Comparison of ENCODE assay signal across 21 mouse cellular contexts in the genomic region with DNA sequence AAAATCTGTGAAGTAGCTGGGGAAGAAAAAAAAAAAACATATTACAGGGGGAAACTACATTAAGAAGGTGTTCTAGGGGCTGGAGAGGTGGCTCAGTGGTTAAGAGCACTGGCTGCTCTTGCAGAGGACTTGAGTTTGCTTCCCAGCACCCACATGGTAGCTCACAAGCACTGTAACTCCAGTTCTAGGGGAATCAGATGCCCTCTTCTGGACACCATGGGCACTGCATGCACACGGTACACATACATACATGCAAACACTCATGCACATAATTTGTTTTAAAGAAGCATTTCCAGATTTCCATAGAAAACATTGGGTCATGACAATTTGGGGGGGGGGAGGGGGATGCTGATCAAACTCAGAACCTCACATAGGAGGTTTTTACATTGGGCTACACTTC. TPM values are rescaled to one million over a fixed set of nuclear protein-coding genes. Genes with fewer than 3 reads are reported as not detected.
DNase-seq lines count a peak whose midpoint lies in the region; ATAC-seq and TF ChIP-seq lines count a peak whose summit lies in the region.
"Had no signal": no experiment of that assay in that cellular context is flagged by ENCODE, and none has a peak within 500 bp of the region (broad histone marks: within the 10 kb centered on the region; RNA-seq: fewer than 3 reads in every experiment).

No protein-coding gene starts in this region.

- no peak for DNase-seq in kidney, postnatal 0 days (ENCODE audit: low spot score)
- DNase-seq in kidney, adult 8-10 months = no peak
- DNase-seq in lung, postnatal 0 days (ENCODE audit: low spot score) = no peak
- DNase-seq in lung, adult 18-20 months = no peak
- DNase-seq in MEL (ENCODE audit: low read depth, low spot score) = peak; percentile 52
- no peak for DNase-seq in stomach, postnatal 0 days (ENCODE audit: low spot score)
- no peak for DNase-seq in gastrocnemius, postnatal 36 days
- DNase-seq: adrenal gland, postnatal 10 days; cerebellum, adult 11 months; cerebellum, postnatal 10 days; gastrocnemius, postnatal 14 days; kidney, adult 18-20 months; kidney, postnatal 25 days; layer of hippocampus, adult 9-11 months; liver, embryonic 13.5 days; right cerebral cortex, postnatal 25 days; thymus, postnatal 14 days had no signal

- 97% methylated on average over 1 of the region's 1 CpGs for WGBS in kidney, postnatal 0 days
- WGBS in lung, postnatal 0 days = 96% methylated on average over 1 of the region's 1 CpGs
- WGBS in stomach, postnatal 0 days = 96% methylated on average over 1 of the region's 1 CpGs

- intact Hi-C loops in gastrocnemius, postnatal 36 days (cut with DNase I) = no loop called here

- no peaks in the 10 kb centered on the region for H3K79me2 ChIP-seq in MEL (ENCODE audit: control insufficient read depth, insufficient read depth, low read length, poor library complexity)

- H3K36me3 ChIP-seq in kidney, postnatal 0 days (ENCODE audit: insufficient read depth, low read length) = no peaks in the 10 kb centered on the region
- no peaks in the 10 kb centered on the region for H3K36me3 ChIP-seq in lung, postnatal 0 days (ENCODE audit: insufficient read depth, low read length)
- peaks cover 0 to 8% of the 10 kb centered on the region in 2 experiments; a peak in 2 of 4 replicates for H3K36me3 ChIP-seq in MEL (ENCODE audit: control insufficient read depth in 1 of 2, insufficient read depth in 2 of 2, low read length in 2 of 2)
- H3K36me3 ChIP-seq in stomach, postnatal 0 days (ENCODE audit: control insufficient read depth, insufficient read depth, low read length) = no peaks in the 10 kb centered on the region
- H3K36me3 ChIP-seq: forebrain, embryonic 15.5 days; heart, embryonic 12.5 days; liver, embryonic 13.5 days had no signal

- no peaks in the 10 kb centered on the region for H3K9me3 ChIP-seq in kidney, postnatal 0 days (replicated peaks; ENCODE audit: low read length)
- no peaks in the 10 kb centered on the region for H3K9me3 ChIP-seq in lung, postnatal 0 days (ENCODE audit: low read length)
- no peaks in the 10 kb centered on the region for H3K9me3 ChIP-seq in MEL (replicated peaks; ENCODE audit: insufficient read depth, low read length)
- no peaks in the 10 kb centered on the region for H3K9me3 ChIP-seq in stomach, postnatal 0 days (ENCODE audit: control insufficient read depth, low read length)
- H3K9me3 ChIP-seq: forebrain, embryonic 15.5 days had no signal

- H3K4me3 ChIP-seq in kidney, postnatal 0 days (replicated peaks; ENCODE audit: low read depth, low read length) = no peak overlapping the region
- no peak overlapping the region for H3K4me3 ChIP-seq in lung, postnatal 0 days (ENCODE audit: low read depth, low read length)
- no peak overlapping the region for H3K4me3 ChIP-seq in MEL (ENCODE audit: control insufficient read depth in 1 of 2, insufficient read depth in 1 of 2, low read depth in 2 of 2, low read length in 2 of 2)
- no peak overlapping the region for H3K4me3 ChIP-seq in stomach, postnatal 0 days (ENCODE audit: low read depth, low read length)
- H3K4me3 ChIP-seq: forebrain, embryonic 15.5 days; heart, embryonic 12.5 days; liver, embryonic 13.5 days had no signal

- H3K9ac ChIP-seq in kidney, postnatal 0 days (ENCODE audit: low read depth, low read length) = no peak overlapping the region
- no peak overlapping the region for H3K9ac ChIP-seq in lung, postnatal 0 days (replicated peaks; ENCODE audit: low read depth)
- H3K9ac ChIP-seq in MEL (ENCODE audit: control insufficient read depth, low read depth, low read length, poor library complexity, severe bottlenecking) = no peak overlapping the region
- no peak overlapping the region for H3K9ac ChIP-seq in stomach, postnatal 0 days (ENCODE audit: low read length)
- H3K9ac ChIP-seq: forebrain, embryonic 15.5 days; heart, embryonic 12.5 days; hindbrain, embryonic 14.5 days; liver, embryonic 13.5 days had no signal

- peak; percentile 16; the same call in 1 of the 2 replicates for TF ChIP-seq CTCF in kidney, postnatal 0 days (IDR thresholded peaks at IDR 0.05; ENCODE audit: low read depth)
- peak; percentile 16; the same call in 1 of the 2 replicates for TF ChIP-seq CTCF in lung, postnatal 0 days (IDR thresholded peaks at IDR 0.05)
- TF ChIP-seq CTCF in MEL (IDR thresholded peaks at IDR 0.05 in 2 of 3, conservative IDR thresholded peaks at IDR 0.05 in 1 of 3; ENCODE audit: control insufficient read depth in 1 of 3, insufficient read depth in 1 of 3, low read depth in 2 of 3, low read length in 3 of 3, poor library complexity in 1 of 3, severe bottlenecking in 1 of 3) = peak; percentile 34 to 53 (median 41); a peak in 5 of 6 replicates
- peak; percentile 37 for TF ChIP-seq CTCF in stomach, postnatal 0 days (IDR thresholded peaks at IDR 0.05; ENCODE audit: low read depth)

- no peaks in the 10 kb centered on the region for H3K4me1 ChIP-seq in kidney, postnatal 0 days (replicated peaks; ENCODE audit: insufficient read depth, low read length)
- no peaks in the 10 kb centered on the region for H3K4me1 ChIP-seq in lung, postnatal 0 days (ENCODE audit: insufficient read depth, low read depth, low read length)
- H3K4me1 ChIP-seq in MEL (ENCODE audit: control insufficient read depth in 1 of 2, insufficient read depth in 2 of 2, low read length in 2 of 2) = peaks cover 3 to 11% of the 10 kb centered on the region in 2 experiments; a peak in 3 of 4 replicates
- no peaks in the 10 kb centered on the region for H3K4me1 ChIP-seq in stomach, postnatal 0 days (replicated peaks; ENCODE audit: control insufficient read depth, insufficient read depth)
- H3K4me1 ChIP-seq: liver, embryonic 13.5 days had no signal

- TF ChIP-seq POLR2A in MEL (IDR thresholded peaks at IDR 0.05; ENCODE audit: control insufficient read depth in 1 of 2, insufficient read depth in 1 of 2, low read depth in 1 of 2, low read length in 2 of 2, poor library complexity in 1 of 2) = no peak

- no peak overlapping the region for H3K4me2 ChIP-seq in kidney, postnatal 0 days (ENCODE audit: low read length)
- H3K4me2 ChIP-seq in lung, postnatal 0 days (replicated peaks; ENCODE audit: low read depth, low read length) = no peak overlapping the region
- H3K4me2 ChIP-seq in stomach, postnatal 0 days (replicated peaks; ENCODE audit: low read depth) = no peak overlapping the region
- H3K4me2 ChIP-seq: forebrain, embryonic 15.5 days; heart, embryonic 12.5 days; hindbrain, embryonic 14.5 days; liver, embryonic 13.5 days had no signal

- ATAC-seq in kidney, postnatal 0 days (replicated peaks; ENCODE audit: low FRiP score, low read depth) = no peak
- ATAC-seq in lung, postnatal 0 days = no peak
- no peak for ATAC-seq in stomach, postnatal 0 days (ENCODE audit: low FRiP score, low TSS enrichment)
- ATAC-seq: forebrain, embryonic 15.5 days had no signal

- no peak overlapping the region for H3K27ac ChIP-seq in kidney, postnatal 0 days
- H3K27ac ChIP-seq in lung, postnatal 0 days (ENCODE audit: low read length) = no peak overlapping the region
- H3K27ac ChIP-seq in MEL (ENCODE audit: control insufficient read depth, low read depth, low read length) = no peak overlapping the region
- no peak overlapping the region for H3K27ac ChIP-seq in stomach, postnatal 0 days (replicated peaks)
- H3K27ac ChIP-seq: forebrain, embryonic 15.5 days; hindbrain, embryonic 14.5 days; liver, embryonic 13.5 days had no signal

- no peak for TF ChIP-seq EP300 in lung, postnatal 0 days (IDR thresholded peaks at IDR 0.05)
- TF ChIP-seq EP300 in MEL (IDR thresholded peaks at IDR 0.05; ENCODE audit: low read depth in 1 of 2, low read length in 2 of 2) = no peak
- no peak for TF ChIP-seq EP300 in stomach, postnatal 0 days (optimal IDR thresholded peaks at IDR 0.05)

- no peak for TF ChIP-seq RAD21 in MEL (IDR thresholded peaks at IDR 0.05; ENCODE audit: low read depth, low read length)

- H3K27me3 ChIP-seq in kidney, postnatal 0 days (ENCODE audit: insufficient read depth, low read length) = no peaks in the 10 kb centered on the region
- no peaks in the 10 kb centered on the region for H3K27me3 ChIP-seq in lung, postnatal 0 days (replicated peaks; ENCODE audit: insufficient read depth, low read length)
- H3K27me3 ChIP-seq in MEL (ENCODE audit: control insufficient read depth in 1 of 2, insufficient read depth in 2 of 2, low read length in 2 of 2) = no peaks in the 10 kb centered on the region
- no peaks in the 10 kb centered on the region for H3K27me3 ChIP-seq in stomach, postnatal 0 days (ENCODE audit: control insufficient read depth, insufficient read depth, low read length)
- H3K27me3 ChIP-seq: CH12.LX; forebrain, embryonic 15.5 days; heart, embryonic 12.5 days had no signal

TF ChIP-seq in MEL, 35 proteins besides CTCF, POLR2A, EP300 and RAD21:
- TF ChIP-seq CHD2 (IDR thresholded peaks at IDR 0.05; ENCODE audit: low read length) (no peak), SMC3 (IDR thresholded peaks at IDR 0.05; ENCODE audit: low read depth, low read length) (peak; percentile 9; the same call in 1 of the 2 replicates), MAX (IDR thresholded peaks at IDR 0.05; ENCODE audit: low read length) (no peak), TBP (IDR thresholded peaks at IDR 0.05; ENCODE audit: low read depth, low read length) (no peak), RCOR1 (IDR thresholded peaks at IDR 0.05; ENCODE audit: low read depth, low read length) (no peak)

RNA-seq across cellular contexts. Expression of gene Slc7a1, which starts 18.1 kb away (rescaled TPM):
- polyA plus RNA-seq in kidney, postnatal 0 days (2015; fragmentation: Nextera tagmentation; extraction: Ambion mirVana) = 12.3 and 12.7 TPM in 2 replicates
- 5.8 and 6.0 TPM in 2 replicates for polyA plus RNA-seq in lung, postnatal 0 days (2015; fragmentation: Nextera tagmentation; extraction: Ambion mirVana)
- 64.1 and 90.2 TPM in 2 replicates for total RNA-seq in MEL (2012; rRNA removed)
- 100 to 1,000 TPM in 1 of 2 experiments, 10 to 100 TPM in 1; 80.9 to 133 TPM for polyA plus RNA-seq in MEL (2012; ENCODE audit: insufficient read depth in 1 of 2, insufficient read length in 2 of 2, low read depth in 1 of 2, low replicate concordance in 2 of 2, missing spikeins in 1 of 2)
- 17.8 and 20.9 TPM in 2 replicates for polyA plus RNA-seq in stomach, postnatal 0 days (2015; fragmentation: Nextera tagmentation; extraction: Ambion mirVana)
- total RNA-seq in gastrocnemius, postnatal 36 days (2021) = 1 to 10 TPM; 1.9 to 2.8 TPM
